Mouse (Mus musculus) T-cell, adult 2 months (primary cell): ENCODE measurements at regions not wholly inside any gene's neighbourhood (a gene's known extent, or its start where the extent isn't known, plus 50 kb on each side); places are given as distances from the start of the nearest gene placed in this dataset.

Source experiments
- DNase-seq: peaks from one replicate; pipeline ENCODE4 v3.0.0; 2022; ENCODE audit warnings: low spot score

GRCm38 (mm10) chr3:78901838-78902484 is 384.4 kb downstream of the Rapgef2 start:
- DNase-seq = no peak

GRCm38 (mm10) chr3:78901016-78901837 is 385.1 kb downstream of the Rapgef2 start:
- no peak for DNase-seq

GRCm38 (mm10) chr3:78899446-78900230 is 386.7 kb downstream of the Rapgef2 start:
- DNase-seq = no peak

GRCm38 (mm10) chr3:78889326-78889725 is 397.0 kb downstream of the Rapgef2 start:
- DNase-seq = no peak

- no peak for DNase-seq
Measured at GRCm38 (mm10) chr3:78884715-78885114, 401.6 kb downstream of the Rapgef2 start.

- no peak for DNase-seq
Measured at GRCm38 (mm10) chr3:78884029-78884428, 402.3 kb downstream of the Rapgef2 start.

- DNase-seq = no peak
Measured at GRCm38 (mm10) chr3:78880072-78880471, 406.2 kb downstream of the Rapgef2 start.

- no peak for DNase-seq
Measured at GRCm38 (mm10) chr3:78877323-78877722, 409.0 kb downstream of the Rapgef2 start.

GRCm38 (mm10) chr3:78866896-78867295 is 419.4 kb downstream of the Rapgef2 start:
- DNase-seq = no peak

- no peak for DNase-seq
Measured at GRCm38 (mm10) chr3:78866083-78866726, 420.1 kb downstream of the Rapgef2 start.

GRCm38 (mm10) chr3:78863005-78863404 is 423.3 kb downstream of the Rapgef2 start:
- DNase-seq = no peak

- DNase-seq = no peak
Measured at GRCm38 (mm10) chr3:78846617-78847318, 439.5 kb downstream of the Rapgef2 start.

- DNase-seq = no peak
Measured at GRCm38 (mm10) chr3:78841173-78841572, 445.1 kb downstream of the Rapgef2 start.

- DNase-seq = no peak
Measured at GRCm38 (mm10) chr3:78836824-78837223, 449.5 kb downstream of the Rapgef2 start.

- no peak for DNase-seq
Measured at GRCm38 (mm10) chr3:78825505-78825904, 460.8 kb downstream of the Rapgef2 start.

- DNase-seq = no peak
Measured at GRCm38 (mm10) chr3:78812425-78812824, 473.9 kb downstream of the Rapgef2 start.

- DNase-seq = no peak
Measured at GRCm38 (mm10) chr3:78810431-78811152, 475.7 kb downstream of the Rapgef2 start.

GRCm38 (mm10) chr3:78803176-78803575 is 483.1 kb downstream of the Rapgef2 start:
- DNase-seq = no peak

GRCm38 (mm10) chr3:78795951-78796455 is 490.3 kb downstream of the Rapgef2 start:
- no peak for DNase-seq

- no peak for DNase-seq
Measured at GRCm38 (mm10) chr3:78792440-78793057, 493.8 kb downstream of the Rapgef2 start.
